Mouse (Mus musculus) midbrain, embryonic 15.5 days (tissue): ENCODE results near the gene Cox16. TPM values are rescaled to one million over a fixed set of nuclear protein-coding genes. Genes with fewer than 3 reads are reported as not detected.
"Not testable (repeated sequence)": the region's sequence is repeated elsewhere in the genome, so short reads cannot be mapped to it uniquely, and the experiment has no call there.

ENCODE experiments used
- ATAC-seq: fragments of 200-750 bp; cut with Nextera tagmentation; replicated peaks from 2 replicates; pipeline ENCODE4 v1.8.0; 2017; ENCODE audit warnings: moderate TSS enrichment
- H3K27ac ChIP-seq: fragments of 300-500 bp; sonication (generic); 2 replicates; pipeline ENCODE4 v1.5.1; 2015; ENCODE audit warnings: mild to moderate bottlenecking, inconsistent platforms
- H3K27me3 ChIP-seq: fragments of 300-500 bp; sonication (generic); replicated peaks from 2 replicates; pipeline ENCODE4 v1.6.1; 2015; ENCODE audit warnings: inconsistent platforms
- H3K36me3 ChIP-seq: fragments of 300-500 bp; sonication (generic); replicated peaks from 2 replicates; pipeline ENCODE4 v1.6.1; 2015; ENCODE audit warnings: inconsistent platforms
- H3K4me1 ChIP-seq: fragments of 300-500 bp; sonication (generic); 2 replicates; pipeline ENCODE4 v1.6.1; 2015; ENCODE audit warnings: inconsistent platforms
- H3K4me2 ChIP-seq: fragments of 300-500 bp; sonication (generic); 2 replicates; pipeline ENCODE4 v1.6.1; 2015; ENCODE audit warnings: inconsistent platforms, mild to moderate bottlenecking, moderate library complexity
- H3K4me3 ChIP-seq: fragments of 300-500 bp; sonication (generic); 2 replicates; pipeline ENCODE4 v1.5.1; 2015; ENCODE audit warnings: mild to moderate bottlenecking, inconsistent platforms
- H3K9ac ChIP-seq: fragments of 300-500 bp; sonication (generic); 2 replicates; pipeline ENCODE4 v1.6.1; 2015; ENCODE audit warnings: mild to moderate bottlenecking, inconsistent platforms
- H3K9me3 ChIP-seq: fragments of 300-500 bp; sonication (generic); 2 replicates; pipeline ENCODE4 v1.6.1; 2016; ENCODE audit warnings: inconsistent platforms
- WGBS: fragments of 180-500 bp; shearing (Covaris S2); methylation state at CpG from one replicate; pipeline ENCODE4 v1.1.7; 2015; ENCODE audit warnings: mixed read lengths; 5-methylcytosine and 5-hydroxymethylcytosine counted together
- polyA plus RNA-seq: library from polyadenylated mRNA; unstranded; fragments of >200 nt; fragmentation: Nextera tagmentation; extraction: Ambion mirVana; gene quantifications from 2 replicates; pipeline ENCODE4 v1.2.1, GENCODE M21; 2015

The Cox16 gene
- polyA plus RNA-seq, result 101 and 112 TPM in 2 replicates

DNA sequence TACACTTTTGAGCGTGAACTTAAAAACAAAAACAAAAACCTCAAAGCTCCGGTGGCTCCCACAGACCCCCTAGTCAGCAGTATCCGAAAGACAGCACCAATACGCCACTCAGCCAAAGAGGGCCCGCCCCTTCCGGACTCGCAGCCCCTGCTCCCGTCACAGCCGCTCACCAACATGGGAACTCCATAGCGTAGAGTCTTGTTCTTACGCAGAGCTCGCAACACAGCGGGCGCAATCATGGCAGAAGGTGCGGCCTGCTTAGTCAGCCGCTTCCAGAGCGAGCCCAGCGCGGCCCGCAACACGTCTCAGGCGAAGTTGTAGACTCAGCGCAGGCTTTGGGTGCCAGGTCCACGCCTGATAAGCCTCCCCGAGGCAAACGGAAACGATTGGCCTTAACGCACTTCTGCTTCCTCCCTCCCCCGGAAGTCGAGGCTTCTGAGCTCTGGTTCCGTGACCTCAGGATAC lies at the start of gene Cox16:
Gene Cox16, minus strand, starts transcription at position 401 of the 465 bp plus-strand sequence.
- peak; percentile 98 for ATAC-seq
- Histone ChIP-seq H3K4me1 (peaks cover 10% of the 10 kb centered on the region), H3K4me2 (peak within 1 kb of the TSS; percentile 68), H3K27ac (peak within 1 kb of the TSS; percentile 88), H3K36me3 (no peaks in the 10 kb centered on the region), H3K9me3 (no peaks in the 10 kb centered on the region), H3K4me3 (peak within 1 kb of the TSS; percentile 53), H3K9ac (peak within 1 kb of the TSS; percentile 46), H3K27me3 (no peaks in the 10 kb centered on the region)
- WGBS, result 0% methylated on average over 31 of the region's 31 CpGs

GRCm38 (mm10) chr12:81533029-81533419 lies 48.1 kb upstream of the Cox16 start:
- peak; percentile 76 for ATAC-seq
- 41% methylated on average over 4 of the region's 4 CpGs for WGBS
- peak overlapping the region; percentile 87 for H3K27ac ChIP-seq

DNA sequence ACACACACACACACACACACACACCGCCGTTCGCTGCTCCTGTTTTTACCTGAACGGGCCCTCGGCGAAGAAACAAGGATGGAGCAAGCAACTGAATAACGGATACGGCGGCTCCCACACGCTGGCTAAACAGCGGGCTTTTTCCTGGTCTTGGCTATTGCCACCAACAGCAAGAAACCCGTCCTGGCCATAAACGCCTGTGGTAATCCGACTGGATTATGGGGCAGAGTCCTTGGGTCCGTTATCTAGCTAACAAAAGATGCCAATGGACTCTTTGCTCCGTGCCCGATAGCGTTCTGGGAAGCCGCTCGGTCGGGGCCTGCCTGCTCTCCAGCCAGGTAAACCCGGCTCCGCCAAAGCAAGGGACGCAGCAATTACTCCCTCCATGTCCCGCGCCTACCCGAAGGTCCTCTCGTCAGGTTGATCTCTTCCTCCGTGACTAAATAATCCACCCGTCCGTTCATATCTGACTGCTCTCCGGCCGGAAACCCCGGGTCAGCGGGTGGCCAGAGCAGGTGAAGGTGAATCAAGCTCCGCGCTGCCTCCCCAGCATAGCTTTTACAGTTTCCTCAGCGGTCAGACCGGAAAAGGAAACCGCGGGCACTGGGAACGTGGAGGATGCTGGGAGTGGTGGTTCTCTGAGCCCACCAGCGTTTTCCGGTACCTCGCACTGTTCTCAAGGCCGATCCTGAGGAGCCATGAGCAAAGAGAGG lies 47.5 kb upstream of the Cox16 start, which contains the start of the genes Gm20498 and Synj2bp:
Gene Gm20498, minus strand, starts transcription at position 590 of the 713 bp plus-strand sequence.
Gene Synj2bp, minus strand, starts transcription at position 596 of the 713 bp plus-strand sequence.
- Histone ChIP-seq H3K9me3 (no peaks in the 10 kb centered on the region), H3K9ac (peak within 1 kb of the TSS; percentile 91), H3K4me3 (peak within 1 kb of the TSS; percentile 93), H3K4me2 (peak within 1 kb of the TSS; percentile 66), H3K36me3 (no peaks in the 10 kb centered on the region), H3K27ac (peak within 1 kb of the TSS; percentile 87), H3K27me3 (no peaks in the 10 kb centered on the region), H3K4me1 (peaks cover 23% of the 10 kb centered on the region)
- peak; percentile 97 for ATAC-seq
- under 1% methylated on average over 46 of the region's 46 CpGs for WGBS

More at GRCm38 (mm10) chr12:81533029-81533419, 48.1 kb upstream of the Cox16 start:
- Histone ChIP-seq H3K36me3 (no peaks in the 10 kb centered on the region), H3K4me2 (peak overlapping the region; percentile 66), H3K9me3 (no peaks in the 10 kb centered on the region), H3K27me3 (no peaks in the 10 kb centered on the region), H3K4me3 (peak overlapping the region; percentile 93), H3K4me1 (peaks cover 23% of the 10 kb centered on the region), H3K9ac (peak overlapping the region; percentile 91)

DNA sequence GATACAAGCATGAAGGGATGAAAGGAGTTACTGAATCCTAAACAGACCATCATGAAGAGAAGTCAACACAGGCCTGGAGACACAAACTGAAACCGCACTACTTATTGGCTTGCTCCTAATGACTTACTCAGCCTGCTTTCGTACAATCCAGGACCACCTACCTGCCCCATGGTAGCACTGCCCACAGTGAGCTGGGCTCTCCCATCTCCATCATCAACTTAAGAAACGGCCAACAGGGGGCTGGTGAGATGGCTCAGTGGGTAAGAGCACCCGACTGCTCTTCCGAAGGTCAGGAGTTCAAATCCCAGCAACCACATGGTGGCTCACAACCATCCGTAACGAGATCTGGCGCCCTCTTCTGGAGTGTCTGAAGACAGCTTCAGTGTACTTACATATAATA lies 45.7 kb upstream of the Cox16 start:
- not testable (repeated sequence) for H3K27ac ChIP-seq, H3K9me3 ChIP-seq, H3K27me3 ChIP-seq, ATAC-seq, H3K36me3 ChIP-seq, H3K4me3 ChIP-seq, H3K4me2 ChIP-seq, H3K9ac ChIP-seq
- 68% methylated on average over 8 of the region's 8 CpGs for WGBS
- H3K4me1 ChIP-seq, result peaks cover 23% of the 10 kb centered on the region

- not testable (repeated sequence) for H3K4me1 ChIP-seq, H3K36me3 ChIP-seq, H3K27me3 ChIP-seq, H3K4me2 ChIP-seq, ATAC-seq, H3K9ac ChIP-seq, H3K9me3 ChIP-seq, H3K4me3 ChIP-seq, H3K27ac ChIP-seq
- 94% methylated on average over 9 of the region's 9 CpGs for WGBS
These were observed 12.0 kb upstream of the Cox16 start for GRCm38 (mm10) chr12:81496906-81497305.

GRCm38 (mm10) chr12:81490491-81490890 lies 5.6 kb upstream of the Cox16 start:
- H3K27ac ChIP-seq, result no peak overlapping the region
- no peaks in the 10 kb centered on the region for H3K9me3 ChIP-seq
- H3K36me3 ChIP-seq, result no peaks in the 10 kb centered on the region
- H3K4me1 ChIP-seq, result no peaks in the 10 kb centered on the region
- 97% methylated on average over 5 of the region's 5 CpGs for WGBS
- no peaks in the 10 kb centered on the region for H3K27me3 ChIP-seq
- H3K4me3 ChIP-seq, result no peak overlapping the region
- H3K9ac ChIP-seq, result no peak overlapping the region
- no peak for ATAC-seq
- no peak overlapping the region for H3K4me2 ChIP-seq

- Histone ChIP-seq H3K27ac (peak overlapping the region; percentile 88), H3K4me1 (peaks cover 10% of the 10 kb centered on the region), H3K4me2 (peak overlapping the region; percentile 68), H3K9me3 (no peaks in the 10 kb centered on the region), H3K36me3 (no peaks in the 10 kb centered on the region), H3K9ac (peak overlapping the region; percentile 46; the same call in 1 of the 2 replicates), H3K27me3 (no peaks in the 10 kb centered on the region), H3K4me3 (peak overlapping the region; percentile 53)
- 53% methylated on average over 6 of the region's 6 CpGs for WGBS
- ATAC-seq, result peak; percentile 70
These were observed 384 bp upstream of the Cox16 start for GRCm38 (mm10) chr12:81485311-81485710.

GRCm38 (mm10) chr12:81484212-81484611 lies 715 bp downstream of the Cox16 start:
- Histone ChIP-seq H3K36me3 (no peaks in the 10 kb centered on the region), H3K9me3 (no peaks in the 10 kb centered on the region), H3K4me2 (peak overlapping the region; percentile 68), H3K4me3 (peak overlapping the region; percentile 53), H3K4me1 (peaks cover 10% of the 10 kb centered on the region), H3K9ac (peak overlapping the region; percentile 46), H3K27me3 (no peaks in the 10 kb centered on the region), H3K27ac (peak overlapping the region; percentile 88)
- 3% methylated on average over 7 of the region's 7 CpGs for WGBS
- no peak for ATAC-seq

GRCm38 (mm10) chr12:81483656-81484055 lies 1.3 kb downstream of the Cox16 start:
- no peak for ATAC-seq
- H3K9me3 ChIP-seq, result no peaks in the 10 kb centered on the region
- H3K9ac ChIP-seq, result peak overlapping the region; percentile 41
- H3K36me3 ChIP-seq, result no peaks in the 10 kb centered on the region
- peak overlapping the region; percentile 53 for H3K4me3 ChIP-seq
- WGBS, result 36% methylated on average over 17 of the region's 17 CpGs
- H3K4me1 ChIP-seq, result peaks cover 10% of the 10 kb centered on the region
- H3K27me3 ChIP-seq, result no peaks in the 10 kb centered on the region
- peak overlapping the region; percentile 68 for H3K4me2 ChIP-seq
- H3K27ac ChIP-seq, result no peak overlapping the region

DNA sequence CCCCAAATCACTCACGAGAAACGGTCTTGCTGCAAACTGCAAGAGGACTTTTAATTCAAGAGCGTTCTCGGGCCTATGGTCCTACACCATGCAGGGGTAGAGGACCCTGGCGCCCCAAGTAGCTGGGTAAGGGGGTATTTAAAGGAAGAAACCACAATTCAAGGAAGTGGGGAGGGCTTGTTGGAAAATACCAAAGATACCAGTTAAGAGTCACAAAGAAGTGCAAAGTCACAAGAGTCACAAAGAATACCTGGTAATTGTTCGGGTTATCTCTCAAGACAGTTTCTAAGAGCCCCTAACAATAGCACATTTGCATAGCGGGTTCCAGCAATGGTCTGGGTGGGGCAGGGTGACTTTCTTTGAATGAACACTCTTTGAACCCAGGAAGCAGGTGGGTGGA lies 25.9 kb downstream of the Cox16 start:
- H3K4me2 ChIP-seq, H3K36me3 ChIP-seq, H3K9ac ChIP-seq, ATAC-seq, H3K4me1 ChIP-seq, H3K27ac ChIP-seq, H3K4me3 ChIP-seq, H3K27me3 ChIP-seq, H3K9me3 ChIP-seq: not testable (repeated sequence)
- WGBS, result 94% methylated on average over 7 of the region's 7 CpGs

DNA sequence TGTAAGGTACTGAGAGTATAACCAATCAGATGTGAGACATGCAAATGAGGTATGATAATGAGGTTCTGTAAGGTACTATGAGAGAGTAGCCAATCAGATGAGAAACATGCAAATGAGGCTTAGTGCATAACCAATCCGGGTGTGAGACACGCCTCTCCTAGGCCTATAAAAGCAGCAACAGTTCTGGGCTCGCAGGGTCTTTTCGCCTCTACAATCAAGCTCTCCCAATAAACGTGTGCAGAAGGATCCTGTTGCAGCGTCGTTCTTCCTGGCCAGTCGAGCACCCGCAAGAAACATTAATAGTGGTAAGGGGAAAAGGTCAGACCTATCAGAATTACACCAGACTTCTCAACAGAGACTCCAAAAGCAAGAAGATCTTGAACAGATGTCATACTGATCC lies 45.9 kb downstream of the Cox16 start:
- not testable (repeated sequence) for H3K4me3 ChIP-seq, H3K9me3 ChIP-seq, H3K4me1 ChIP-seq, H3K4me2 ChIP-seq, H3K36me3 ChIP-seq, H3K9ac ChIP-seq, H3K27ac ChIP-seq, H3K27me3 ChIP-seq, ATAC-seq
- 96% methylated on average over 9 of the region's 9 CpGs for WGBS

DNA sequence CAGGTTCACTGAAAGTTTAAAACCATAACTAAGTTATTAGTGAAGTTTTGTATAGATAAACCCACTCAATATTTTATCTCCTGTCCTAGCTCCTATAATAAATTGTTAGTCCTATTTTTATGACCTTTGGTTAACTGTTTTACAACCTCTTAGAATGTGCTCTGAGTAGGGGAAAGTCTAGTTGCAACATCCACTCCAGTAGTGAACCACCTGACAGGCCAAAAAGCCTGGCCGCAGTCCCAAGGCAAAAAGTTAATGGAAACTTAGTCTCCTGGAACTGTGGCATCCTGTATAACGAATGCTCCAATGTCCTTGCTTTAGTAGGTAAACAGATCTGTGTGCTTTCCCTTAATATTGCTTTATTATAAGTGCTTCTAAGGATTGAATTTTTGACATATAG lies 50.1 kb downstream of the Cox16 start:
- 96% methylated on average over 2 of the region's 2 CpGs for WGBS
- H3K9me3 ChIP-seq, H3K9ac ChIP-seq, H3K27me3 ChIP-seq, ATAC-seq, H3K36me3 ChIP-seq, H3K4me1 ChIP-seq, H3K27ac ChIP-seq, H3K4me3 ChIP-seq, H3K4me2 ChIP-seq: not testable (repeated sequence)

GRCm38 (mm10) chr12:81421846-81422245 lies 63.1 kb downstream of the Cox16 start, which contains the start of gene Adam4:
Gene Adam4 (minus strand): TSS chr12:81421946.
- ATAC-seq, result no peak
- Histone ChIP-seq H3K27me3 (no peaks in the 10 kb centered on the region), H3K9ac (no peak within 1 kb of the TSS), H3K9me3 (0 out of 2 replicates have a peak, but pooled peaks cover 1% of the 10 kb centered on the region), H3K4me2 (no peak within 1 kb of the TSS), H3K36me3 (no peaks in the 10 kb centered on the region), H3K4me3 (no peak within 1 kb of the TSS), H3K4me1 (no peaks in the 10 kb centered on the region), H3K27ac (no peak within 1 kb of the TSS)
- 79% methylated on average over 1 of the region's 1 CpGs for WGBS
